Mouse (Mus musculus): ENCODE measurements at regions not wholly inside any gene's neighbourhood (a gene's known extent, or its start where the extent isn't known, plus 50 kb on each side); places are given as distances from the start of the nearest gene placed in this dataset.

GRCm38 (mm10) chr3:115615994-115616598, 98.8 kb downstream of the S1pr1 start:
- TF ChIP-seq POLR2A (IDR thresholded peaks at IDR 0.05; ENCODE audit: borderline replicate concordance, control insufficient read depth, low read depth, low read length) = no peak
- TF ChIP-seq CTCF (IDR thresholded peaks at IDR 0.05; ENCODE audit: control insufficient read depth, insufficient read depth, low read length) = peak; percentile 35; the same call in 1 of the 2 replicates
